Mouse (Mus musculus) brain, adult 2 months (tissue): ENCODE results near the gene Gng7.

ENCODE experiments used
- DNase-seq: peaks from one replicate; pipeline ENCODE4 v3.0.0; 2011; ENCODE audit warnings: low read depth, low spot score

Gng7 gene

GRCm38 (mm10) chr10:80946684-80947437, 67.9 kb downstream of the Gng7 start:
- DNase-seq = peak; percentile 46

- no peak for DNase-seq
Measured at GRCm38 (mm10) chr10:80944231-80944630, 70.5 kb downstream of the Gng7 start.

DNA sequence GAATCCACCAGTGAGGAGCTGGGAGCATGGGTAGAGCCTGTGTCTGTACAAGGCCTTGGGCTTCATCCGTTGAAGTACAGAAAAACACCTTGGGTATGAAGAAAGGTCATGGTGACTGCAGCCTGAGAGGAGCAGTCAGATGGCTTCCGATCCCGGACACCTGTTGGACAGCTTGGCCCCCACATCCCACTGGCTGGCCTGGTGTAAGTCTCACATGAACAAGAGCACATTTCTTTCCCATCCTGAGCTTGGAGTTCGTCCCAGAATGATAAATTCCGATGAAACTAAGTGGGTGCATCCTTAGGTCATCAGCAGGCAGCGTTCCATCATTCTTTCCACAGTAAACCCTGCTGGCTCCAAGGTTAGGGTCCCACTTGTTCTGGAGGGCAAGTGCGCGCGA, 71.0 kb downstream of the Gng7 start:
- DNase-seq = no peak

GRCm38 (mm10) chr10:80942919-80943318, 71.8 kb downstream of the Gng7 start:
- DNase-seq = no peak

DNA sequence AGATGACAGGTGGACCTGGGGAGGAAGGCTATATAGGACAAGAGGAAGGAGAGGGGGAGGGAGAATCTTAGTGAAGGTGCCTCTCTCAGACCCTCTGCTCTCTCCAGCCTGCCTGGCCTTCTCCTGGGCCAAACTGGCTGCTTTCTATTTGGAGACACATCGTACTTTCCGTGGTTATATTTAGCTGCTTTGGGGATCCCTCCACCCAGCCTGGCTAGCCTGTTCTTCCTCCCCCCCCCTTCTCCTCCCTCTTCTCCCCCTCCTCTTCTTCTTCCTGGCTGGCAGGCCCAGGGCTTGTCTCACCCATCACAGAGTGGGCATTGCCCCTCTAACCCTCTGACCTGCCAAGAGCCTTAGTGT, 73.8 kb downstream of the Gng7 start:
- DNase-seq = no peak

GRCm38 (mm10) chr10:80940320-80940987, 74.3 kb downstream of the Gng7 start:
- peak; percentile 48 for DNase-seq

DNA sequence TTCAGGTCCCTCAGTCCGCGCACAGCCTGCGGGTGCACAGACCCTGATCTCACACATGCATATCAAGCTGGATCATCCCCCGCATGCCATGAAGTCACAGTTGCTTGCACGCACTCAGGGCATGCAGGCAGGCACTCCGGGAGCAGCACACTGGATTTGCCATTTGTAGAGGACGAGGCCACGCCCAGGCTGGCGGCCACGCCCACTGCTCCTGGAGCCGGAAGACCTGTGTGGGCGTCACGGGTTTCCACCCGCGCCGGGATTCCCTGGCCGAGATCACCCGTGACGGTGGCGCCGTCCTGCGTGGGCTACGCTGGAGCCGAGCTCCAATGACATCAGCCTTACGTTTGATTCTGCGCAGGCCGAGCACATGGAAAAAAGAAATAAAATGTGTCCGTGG, 75.1 kb downstream of the Gng7 start:
- DNase-seq = peak; percentile 91

GRCm38 (mm10) chr10:80938831-80939550, 75.8 kb downstream of the Gng7 start:
- no peak for DNase-seq

DNA sequence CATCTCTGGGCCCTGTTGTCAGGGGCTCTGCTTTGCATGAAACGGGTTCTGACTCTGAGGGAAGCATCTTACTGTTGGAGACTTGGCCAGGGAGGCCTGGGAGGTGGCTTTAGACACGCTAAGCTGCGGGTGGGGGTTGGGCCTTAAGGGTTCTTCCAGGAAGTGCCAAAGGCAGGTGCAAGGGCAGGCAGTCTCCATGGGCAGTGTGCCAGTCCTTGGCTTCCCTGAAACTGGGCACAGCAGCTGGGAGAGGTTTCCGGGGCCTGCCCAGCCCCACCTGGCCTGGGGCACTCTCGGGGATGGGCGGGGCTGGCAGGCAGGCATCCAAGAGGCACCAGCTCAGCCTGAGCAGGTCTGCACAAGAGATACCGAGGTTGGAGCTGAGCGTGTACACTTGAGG, 77.1 kb downstream of the Gng7 start:
- no peak for DNase-seq

- no peak for DNase-seq
Measured at GRCm38 (mm10) chr10:80936810-80937164, 78.0 kb downstream of the Gng7 start.

GRCm38 (mm10) chr10:80936135-80936809, 78.5 kb downstream of the Gng7 start:
- DNase-seq = peak; percentile 64

GRCm38 (mm10) chr10:80935698-80936097, 79.0 kb downstream of the Gng7 start:
- DNase-seq = no peak

DNA sequence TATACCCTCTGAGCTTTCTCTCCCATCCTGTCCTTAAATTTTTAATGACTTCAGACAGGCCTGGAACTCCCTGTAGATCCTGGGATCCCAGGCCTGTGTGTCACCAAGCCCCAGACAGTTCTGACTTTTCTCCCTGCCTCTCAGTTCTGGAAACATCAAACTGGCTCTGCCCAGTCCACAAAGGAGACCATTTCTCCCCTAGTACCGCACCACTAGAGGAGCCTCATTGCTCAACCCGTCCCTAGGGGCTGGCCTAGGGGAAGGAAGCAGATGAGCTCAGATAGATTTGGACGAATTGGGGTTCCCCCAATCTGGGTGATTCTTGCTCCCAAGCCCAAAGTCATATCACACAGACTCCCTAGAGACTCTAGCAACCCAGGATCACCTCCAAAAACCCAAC, 79.5 kb downstream of the Gng7 start:
- no peak for DNase-seq

DNA sequence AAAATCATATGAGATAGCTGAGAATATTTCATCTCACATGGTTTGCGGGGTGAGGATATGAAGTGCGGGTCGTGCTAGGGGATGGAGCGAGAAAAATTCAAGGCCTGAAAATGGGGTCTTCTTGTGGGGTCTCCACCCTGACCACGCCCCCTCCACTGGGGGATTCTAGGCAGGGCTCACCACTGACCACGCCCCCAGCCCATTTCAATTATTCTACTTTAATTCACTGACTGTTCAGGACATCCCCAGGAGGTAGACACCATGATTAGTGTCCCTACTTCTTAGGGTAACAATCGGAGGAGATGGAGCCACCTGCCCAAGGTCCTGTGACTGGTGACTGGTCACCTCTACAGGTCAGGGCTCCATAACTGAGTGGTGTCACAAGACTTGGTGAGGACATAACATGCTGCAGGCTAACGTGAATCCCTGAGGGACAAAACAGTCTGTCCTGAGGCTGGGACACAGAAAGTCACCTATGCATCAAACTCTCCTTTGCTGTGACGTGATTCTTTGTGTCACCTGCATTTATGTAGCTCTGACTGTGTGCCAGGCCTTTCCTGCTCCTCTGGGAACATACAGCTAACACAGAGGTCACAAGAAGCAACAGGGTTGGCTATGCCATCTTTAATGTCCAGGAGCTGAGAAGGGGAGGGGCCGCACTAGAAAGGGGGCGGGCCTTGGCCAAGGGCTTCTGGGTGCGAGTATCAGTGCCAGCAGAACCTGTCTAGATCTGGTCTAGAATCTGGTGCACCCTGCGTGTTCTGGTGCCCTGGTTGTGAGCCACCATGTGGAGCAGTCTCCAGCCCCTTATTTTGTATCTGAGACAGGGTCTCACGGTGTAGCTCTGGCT, 80.4 kb downstream of the Gng7 start:
- no peak for DNase-seq

DNA sequence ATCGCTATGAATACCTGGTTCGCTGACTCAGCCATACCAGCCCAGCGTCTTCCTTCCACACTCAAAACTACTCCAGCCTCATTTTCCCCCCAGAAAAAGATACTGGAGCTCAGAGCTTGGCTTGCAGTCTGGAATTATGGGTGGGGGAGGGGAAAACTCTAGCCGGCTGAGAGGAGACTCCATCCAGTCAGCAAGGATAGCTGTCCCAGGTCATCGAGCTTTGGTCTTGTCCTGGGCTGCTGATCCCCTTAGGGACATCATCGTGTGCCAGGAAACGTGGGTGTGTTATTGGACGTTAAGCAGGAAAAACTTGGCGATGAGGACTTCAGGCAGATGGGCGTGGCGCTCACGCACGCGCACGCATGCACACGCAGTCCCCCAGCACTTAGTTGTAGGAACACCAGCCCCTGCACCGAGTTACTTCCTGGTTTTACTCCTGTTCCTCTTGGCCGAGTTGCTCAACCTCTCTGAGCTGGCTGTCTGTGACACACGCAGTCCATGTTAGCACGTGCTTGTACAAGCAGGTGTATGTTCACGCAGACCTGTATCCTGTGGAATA, 81.2 kb downstream of the Gng7 start:
- no peak for DNase-seq

GRCm38 (mm10) chr10:80932700-80933420, 81.9 kb downstream of the Gng7 start:
- no peak for DNase-seq

DNA sequence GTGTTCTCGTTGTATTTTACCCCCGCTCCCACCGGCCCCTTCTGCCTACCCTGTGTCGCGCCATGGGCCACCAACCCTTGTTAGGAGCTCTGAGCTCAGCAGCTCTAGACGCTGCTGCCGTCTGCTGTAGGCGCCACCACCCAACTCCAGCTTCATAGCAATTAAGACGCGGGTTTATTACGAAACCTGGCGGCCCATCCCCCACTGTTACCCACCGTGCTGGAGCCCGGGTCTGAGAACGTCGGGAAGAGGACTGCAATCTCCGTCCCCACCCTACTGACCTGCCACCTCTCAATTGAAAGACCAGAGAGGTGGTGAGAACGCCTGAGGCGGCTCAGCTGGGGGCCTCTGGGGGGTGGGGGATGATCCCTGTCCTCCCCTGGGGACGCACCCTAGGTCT, 82.5 kb downstream of the Gng7 start:
- DNase-seq = no peak

DNA sequence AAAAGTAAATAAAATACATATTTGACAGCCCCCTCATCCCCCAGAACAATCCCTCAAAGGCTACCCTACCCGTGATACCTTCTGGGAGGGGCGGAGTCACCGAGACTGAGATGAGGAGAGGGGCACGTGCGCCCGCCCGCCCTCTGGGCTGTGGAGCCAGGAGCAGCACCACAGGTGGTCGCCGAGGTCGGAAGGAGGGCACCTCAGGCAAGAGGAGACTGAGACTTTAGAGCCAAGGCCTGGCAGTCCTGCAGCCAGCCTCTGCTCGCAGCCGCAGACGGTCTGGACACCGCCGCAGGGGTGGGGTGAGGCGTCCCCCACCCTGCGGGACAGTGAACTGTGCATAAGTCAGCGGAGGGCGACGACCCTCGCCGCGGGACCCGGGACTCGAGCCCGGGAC, 83.0 kb downstream of the Gng7 start:
- DNase-seq = no peak

DNA sequence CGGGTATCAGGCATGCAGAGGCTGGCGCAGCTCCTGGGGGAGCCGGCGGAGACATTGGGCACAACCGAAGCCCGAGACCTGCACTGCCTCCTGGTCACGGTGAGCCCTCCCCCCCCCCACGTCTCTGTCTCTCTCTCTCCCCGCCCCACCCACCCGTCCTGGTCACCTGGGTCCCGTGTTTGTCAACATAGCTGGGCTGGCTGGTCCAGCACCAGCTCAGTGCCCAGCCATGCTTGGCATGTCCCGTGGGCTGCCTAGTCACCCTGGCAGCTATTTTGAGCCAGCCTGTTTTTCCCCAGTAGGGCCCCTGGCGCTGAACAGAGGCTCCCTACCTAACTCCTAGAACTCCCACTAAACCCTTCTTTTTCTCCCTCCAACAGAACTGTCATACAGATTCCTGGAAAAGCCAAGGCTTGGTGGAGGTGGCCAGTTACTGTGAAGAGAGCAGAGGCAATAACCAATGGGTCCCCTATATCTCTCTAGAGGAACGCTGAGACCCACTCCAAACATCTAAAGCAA, 83.5 kb downstream of the Gng7 start:
- peak; percentile 68 for DNase-seq
